8 mouse cellular contexts compared by ENCODE assay signal in genomic region chr14:7174483-7174971, GRCm38 (mm10). TPM values are rescaled to one million over a fixed set of nuclear protein-coding genes. Genes with fewer than 3 reads are reported as not detected.
DNase-seq lines count a peak whose midpoint lies in the region; ATAC-seq and TF ChIP-seq lines count a peak whose summit lies in the region.
"Not testable (repeated sequence)": the region's sequence is repeated elsewhere in the genome, so short reads cannot be mapped to it uniquely, and the experiment has no call there.

Gene Gm3512, minus strand, starts transcription at chr14:7174533.

- not testable (repeated sequence) for H3K4me1 ChIP-seq in ES-Bruce4 (ENCODE audit: control insufficient read depth, insufficient read depth, low read length); hindbrain, embryonic 13.5 days (replicated peaks); midbrain, embryonic 13.5 days (replicated peaks)

- WGBS in hindbrain, embryonic 13.5 days, result no CpG with 5 or more reads among the region's 37 CpGs
- WGBS in midbrain, embryonic 13.5 days, result no CpG with 5 or more reads among the region's 37 CpGs

- not testable (repeated sequence) for H3K27me3 ChIP-seq in ES-Bruce4 (ENCODE audit: control insufficient read depth, insufficient read depth, low read length, poor library complexity, severe bottlenecking); hindbrain, embryonic 13.5 days; midbrain, embryonic 13.5 days

- not testable (repeated sequence) for TF ChIP-seq CTCF in ES-Bruce4 (IDR thresholded peaks at IDR 0.05; ENCODE audit: low read depth, low read length)

- H3K9ac ChIP-seq in ES-Bruce4 (ENCODE audit: low read depth, poor library complexity, severe bottlenecking); hindbrain, embryonic 13.5 days; midbrain, embryonic 13.5 days (replicated peaks): not testable (repeated sequence)

- peak; percentile 77; the same call in 1 of the 2 replicates for ATAC-seq in hindbrain, embryonic 13.5 days (ENCODE audit: low FRiP score)
- ATAC-seq in midbrain, embryonic 13.5 days, result 0 out of 2 replicates have a peak, but pooled peaks have one; percentile 74

- TF ChIP-seq POLR2A in ES-Bruce4 (IDR thresholded peaks at IDR 0.05; ENCODE audit: insufficient read depth, low read length), result not testable (repeated sequence)

- H3K4me3 ChIP-seq in ES-Bruce4 (ENCODE audit: low read depth, low read length), result peak within 1 kb of the TSS; percentile 53
- H3K4me3 ChIP-seq in hindbrain, embryonic 13.5 days; midbrain, embryonic 13.5 days (replicated peaks): not testable (repeated sequence)

- DNase-seq in cerebellum, postnatal 10 days, result peak; percentile 4 to 13
- peak; percentile 0 to 2 for DNase-seq in frontal cortex, postnatal 36 days (ENCODE audit: low spot score in 2 of 2)
- peak; percentile 2 for DNase-seq in layer of hippocampus, adult 11-12 months (ENCODE audit: low spot score)
- DNase-seq in right cerebral cortex, postnatal 25 days, result peak; percentile 4
- peak; percentile 11 for DNase-seq in thymus, postnatal 4 days

- not testable (repeated sequence) for H3K4me2 ChIP-seq in hindbrain, embryonic 13.5 days; midbrain, embryonic 13.5 days (replicated peaks)

- TF ChIP-seq EP300 in ES-Bruce4 (IDR thresholded peaks at IDR 0.05; ENCODE audit: insufficient read depth, low read depth, low read length), result not testable (repeated sequence)

- H3K9me3 ChIP-seq in ES-Bruce4 (replicated peaks; ENCODE audit: control insufficient read depth, insufficient read depth, low read length, poor library complexity, severe bottlenecking); hindbrain, embryonic 13.5 days; midbrain, embryonic 13.5 days: not testable (repeated sequence)

- H3K36me3 ChIP-seq in ES-Bruce4 (ENCODE audit: control insufficient read depth, insufficient read depth, low read length, poor library complexity, severe bottlenecking); hindbrain, embryonic 13.5 days; midbrain, embryonic 13.5 days: not testable (repeated sequence)

- H3K27ac ChIP-seq in ES-Bruce4 (ENCODE audit: insufficient read depth, low read length); hindbrain, embryonic 13.5 days; midbrain, embryonic 13.5 days: not testable (repeated sequence)

RNA-seq across cellular contexts. Expression of gene Gm3512, which starts in this region (rescaled TPM):
- 2.7 and 7.0 TPM in 2 replicates for polyA plus RNA-seq in ES-Bruce4 (2011; ENCODE audit: insufficient read depth, insufficient read length, low read depth, missing spikeins)
- 10.1 and 10.2 TPM in 2 replicates for polyA plus RNA-seq in hindbrain, embryonic 13.5 days (2015; fragmentation: Nextera tagmentation; extraction: Ambion mirVana)
- 8.0 and 8.8 TPM in 2 replicates for polyA plus RNA-seq in midbrain, embryonic 13.5 days (2015; fragmentation: Nextera tagmentation; extraction: Ambion mirVana)
